Mouse (Mus musculus): ENCODE data around the gene Tenm4. TPM values are rescaled to one million over a fixed set of nuclear protein-coding genes. Genes with fewer than 3 reads are reported as not detected.
A peak's percentile ranks its signal among the peaks of the same experiment; 100 is the strongest.

Tenm4 gene
- total and polyA plus RNA-seq, 3 experiments = 9.2 to 15.2 TPM; not detected in 1

DNA sequence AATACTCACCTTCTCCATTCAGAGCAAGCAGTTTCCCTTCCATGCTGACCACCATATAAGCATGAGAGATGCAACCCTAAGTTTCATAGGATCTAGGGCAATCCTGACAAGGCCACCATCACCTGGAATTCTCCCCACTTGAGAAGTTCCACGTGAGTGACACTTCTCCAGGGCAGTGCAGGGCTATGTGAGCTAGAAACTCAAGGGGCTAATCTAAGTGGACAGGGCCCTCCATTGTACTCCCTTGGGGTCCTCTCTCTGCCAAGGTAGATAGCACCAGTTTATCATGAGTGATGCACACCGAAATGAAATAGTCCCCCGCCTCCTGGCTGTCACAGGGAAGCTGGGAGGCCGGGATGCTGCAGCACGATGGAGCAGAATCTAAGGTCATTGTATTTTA is 688.6 kb downstream of the Tenm4 start:
- TF ChIP-seq GATA1 (IDR thresholded peaks at IDR 0.05; ENCODE audit: low read depth, low read length) (no peak), CHD2 (IDR thresholded peaks at IDR 0.05; ENCODE audit: low read length) (no peak), MYB (IDR thresholded peaks at IDR 0.05; ENCODE audit: low read depth, low read length) (no peak), SIN3A (IDR thresholded peaks at IDR 0.05; ENCODE audit: low read length) (no peak), KAT2A (conservative IDR thresholded peaks at IDR 0.05; ENCODE audit: low read depth, low read length) (no peak)
- Histone ChIP-seq H3K4me1 (ENCODE audit: control insufficient read depth in 1 of 2, insufficient read depth in 2 of 2, low read length in 2 of 2) (peaks cover 2 to 9% of the 10 kb centered on the region in 2 experiments), H3K9ac (ENCODE audit: control insufficient read depth, low read depth, low read length, poor library complexity, severe bottlenecking) (no peak overlapping the region), H3K79me2 (ENCODE audit: control insufficient read depth, insufficient read depth, low read length, poor library complexity) (no peaks in the 10 kb centered on the region), H3K4me3 (ENCODE audit: control insufficient read depth in 1 of 2, insufficient read depth in 1 of 2, low read depth in 2 of 2, low read length in 2 of 2) (no peak overlapping the region), H3K27ac (ENCODE audit: control insufficient read depth, low read depth, low read length) (no peak overlapping the region), H3K9me3 (replicated peaks; ENCODE audit: insufficient read depth, low read length) (no peaks in the 10 kb centered on the region), H3K36me3 (ENCODE audit: control insufficient read depth in 1 of 2, insufficient read depth in 2 of 2, low read length in 2 of 2) (peaks cover 0 to 8% of the 10 kb centered on the region in 2 experiments; a peak in 2 of 4 replicates), H3K27me3 (ENCODE audit: control insufficient read depth in 1 of 2, insufficient read depth in 2 of 2, low read length in 2 of 2) (no peaks in the 10 kb centered on the region)
- DNase-seq (ENCODE audit: low read depth, low spot score) = no peak

DNA sequence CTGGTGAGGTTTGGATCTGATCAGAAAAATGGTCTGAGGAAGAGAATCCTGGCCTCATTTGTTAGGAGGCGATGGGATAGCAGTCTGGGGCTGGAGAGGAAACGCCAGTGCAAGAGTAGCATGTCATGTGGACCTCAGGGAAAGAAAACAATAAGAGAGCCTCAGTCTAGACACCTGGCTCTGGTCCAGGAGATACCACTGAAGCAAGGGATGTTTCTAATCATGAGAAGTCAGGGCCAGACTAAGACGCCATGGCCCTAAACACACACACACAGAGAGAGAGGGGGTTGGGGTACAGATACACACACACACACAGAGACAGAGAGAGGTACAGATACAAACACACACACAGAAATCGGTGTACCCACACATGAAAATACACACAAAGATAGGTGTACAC is 689.6 kb downstream of the Tenm4 start:
- DNase-seq (ENCODE audit: low read depth, low spot score) = peak; percentile 51

DNA sequence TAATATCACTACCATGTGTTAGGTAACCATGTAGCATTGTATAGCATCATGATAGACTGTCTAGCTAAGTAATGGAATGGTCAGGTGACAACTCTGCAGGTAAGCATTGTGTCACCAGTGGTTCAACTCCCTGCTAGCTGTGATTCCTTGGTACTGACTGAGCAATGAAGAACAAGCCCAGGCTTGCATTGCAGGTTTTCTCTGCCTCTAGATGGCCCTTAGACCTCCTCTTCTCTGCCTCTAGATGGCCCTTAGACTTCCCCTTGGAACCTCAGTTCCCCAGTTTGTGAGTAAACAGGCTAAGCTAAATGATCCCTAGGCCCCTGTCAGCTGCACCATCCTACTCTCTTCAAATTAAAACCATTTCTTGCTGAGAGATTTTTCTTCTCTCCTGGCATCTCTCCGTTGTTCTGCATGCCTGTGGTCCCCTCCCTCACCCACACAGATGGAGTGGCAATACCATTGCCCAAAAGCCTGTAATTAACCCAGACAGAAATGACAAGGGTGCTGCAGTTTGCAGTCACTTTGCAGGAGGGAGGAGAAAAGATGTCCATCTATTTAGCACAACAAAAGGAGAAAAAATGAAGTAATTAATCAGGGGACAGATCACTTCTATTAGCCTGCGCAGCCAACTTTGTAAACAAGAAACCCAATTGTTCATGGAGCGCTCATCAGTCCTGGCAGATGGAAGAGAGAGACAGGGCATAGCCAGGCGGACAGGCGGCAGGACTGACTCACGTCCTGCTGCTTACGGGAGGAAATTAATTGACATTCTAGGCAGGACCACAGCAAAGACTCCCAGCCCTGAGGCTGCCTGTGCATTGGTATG is 694.1 kb downstream of the Tenm4 start:
- no peak overlapping the region for H3K27ac ChIP-seq (ENCODE audit: control insufficient read depth, low read depth, low read length)
- no peak overlapping the region for H3K4me3 ChIP-seq (ENCODE audit: control insufficient read depth in 1 of 2, insufficient read depth in 1 of 2, low read depth in 2 of 2, low read length in 2 of 2)
- H3K79me2 ChIP-seq (ENCODE audit: control insufficient read depth, insufficient read depth, low read length, poor library complexity) = no peaks in the 10 kb centered on the region
- H3K36me3 ChIP-seq (ENCODE audit: control insufficient read depth in 1 of 2, insufficient read depth in 2 of 2, low read length in 2 of 2) = no peaks in the 10 kb centered on the region; a peak in 1 of 4 replicates
- H3K4me1 ChIP-seq (ENCODE audit: control insufficient read depth in 1 of 2, insufficient read depth in 2 of 2, low read length in 2 of 2) = no peaks in the 10 kb centered on the region; a peak in 2 of 4 replicates
- TF ChIP-seq USF1 (IDR thresholded peaks at IDR 0.05; ENCODE audit: low read depth, low read length) (no peak), SMC3 (IDR thresholded peaks at IDR 0.05; ENCODE audit: low read depth, low read length) (no peak), NELFE (IDR thresholded peaks at IDR 0.05; ENCODE audit: low read depth, low read length) (no peak), BHLHE40 (IDR thresholded peaks at IDR 0.05; ENCODE audit: borderline replicate concordance, low read depth, low read length) (no peak), TAL1 (IDR thresholded peaks at IDR 0.05; ENCODE audit: low read length) (no peak)
- H3K27me3 ChIP-seq (ENCODE audit: control insufficient read depth in 1 of 2, insufficient read depth in 2 of 2, low read length in 2 of 2) = no peaks in the 10 kb centered on the region
- no peaks in the 10 kb centered on the region for H3K9me3 ChIP-seq (replicated peaks; ENCODE audit: insufficient read depth, low read length)
- no peak for DNase-seq (ENCODE audit: low read depth, low spot score)
- H3K9ac ChIP-seq (ENCODE audit: control insufficient read depth, low read depth, low read length, poor library complexity, severe bottlenecking) = no peak overlapping the region

More for the DNA sequence above, 689.6 kb downstream of the Tenm4 start:
- Histone ChIP-seq H3K79me2 (ENCODE audit: control insufficient read depth, insufficient read depth, low read length, poor library complexity) (no peaks in the 10 kb centered on the region), H3K4me1 (ENCODE audit: control insufficient read depth in 1 of 2, insufficient read depth in 2 of 2, low read length in 2 of 2) (peaks cover under 1 to 9% of the 10 kb centered on the region in 2 experiments), H3K27me3 (ENCODE audit: control insufficient read depth in 1 of 2, insufficient read depth in 2 of 2, low read length in 2 of 2) (no peaks in the 10 kb centered on the region), H3K9ac (ENCODE audit: control insufficient read depth, low read depth, low read length, poor library complexity, severe bottlenecking) (no peak overlapping the region), H3K27ac (ENCODE audit: control insufficient read depth, low read depth, low read length) (no peak overlapping the region), H3K4me3 (ENCODE audit: control insufficient read depth in 1 of 2, insufficient read depth in 1 of 2, low read depth in 2 of 2, low read length in 2 of 2) (no peak overlapping the region), H3K36me3 (ENCODE audit: control insufficient read depth in 1 of 2, insufficient read depth in 2 of 2, low read length in 2 of 2) (peaks cover 0 to 8% of the 10 kb centered on the region in 2 experiments; a peak in 1 of 4 replicates), H3K9me3 (replicated peaks; ENCODE audit: insufficient read depth, low read length) (no peaks in the 10 kb centered on the region)
- TF ChIP-seq ZNF384 (IDR thresholded peaks at IDR 0.05; ENCODE audit: low read depth, low read length) (no peak), MYB (IDR thresholded peaks at IDR 0.05; ENCODE audit: low read depth, low read length) (no peak), MEF2A (IDR thresholded peaks at IDR 0.05; ENCODE audit: extremely low read depth, insufficient replicate concordance, low read depth, low read length, poor library complexity, severe bottlenecking) (no peak), POLR2AphosphoS2 (IDR thresholded peaks at IDR 0.05; ENCODE audit: low read length) (no peak), USF2 (IDR thresholded peaks at IDR 0.05; ENCODE audit: borderline replicate concordance in 1 of 2, insufficient read depth in 1 of 2, low read depth in 1 of 2, low read length in 2 of 2) (no peak), NELFE (IDR thresholded peaks at IDR 0.05; ENCODE audit: low read depth, low read length) (no peak)
